Mouse (Mus musculus): ENCODE measurements around the gene Gm20388.

Gene Gm20388

DNA sequence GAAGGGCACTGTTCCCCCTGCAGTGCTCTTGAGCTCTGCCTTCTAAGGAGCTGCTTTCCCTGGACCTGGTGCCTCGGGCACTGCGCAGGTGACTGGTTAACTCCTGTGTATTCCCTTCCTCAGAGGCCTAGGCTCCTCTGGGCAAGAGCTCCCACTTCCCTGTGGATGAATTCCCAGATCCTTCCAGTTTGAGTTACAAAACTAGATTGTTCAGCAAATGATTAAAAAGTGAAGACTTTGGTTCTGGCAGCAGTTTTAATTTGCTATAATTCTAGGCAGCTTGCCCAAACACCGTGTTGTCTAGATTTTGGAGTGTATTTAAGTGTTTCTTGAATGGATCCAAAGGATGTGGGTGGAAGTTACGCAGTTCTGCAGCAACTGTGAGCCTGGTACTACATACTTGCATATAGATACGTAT, 4341.9 kb downstream of the Gm20388 start:
- no peak for DNase-seq (ENCODE audit: low spot score)

DNA sequence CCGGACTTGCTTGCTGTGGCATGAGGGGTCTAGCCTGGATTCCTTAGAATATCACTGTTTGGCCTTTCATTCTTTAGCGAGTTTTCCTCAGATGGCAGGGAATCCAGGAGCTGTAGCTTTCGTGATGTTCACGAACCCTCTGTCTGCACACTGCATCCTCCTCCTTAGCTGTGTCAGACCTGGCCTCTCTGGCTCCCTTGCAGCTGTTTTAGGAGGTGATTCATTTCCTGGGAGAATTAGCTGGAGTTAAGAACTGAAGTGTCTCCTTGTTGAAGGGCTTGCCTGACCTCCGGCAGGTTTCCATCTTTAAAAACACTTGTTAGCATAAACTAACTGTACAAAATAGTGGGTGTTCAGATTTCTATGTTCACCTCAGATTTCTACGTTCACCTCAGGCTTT, 4343.3 kb downstream of the Gm20388 start:
- no peak for DNase-seq (ENCODE audit: low spot score)

DNA sequence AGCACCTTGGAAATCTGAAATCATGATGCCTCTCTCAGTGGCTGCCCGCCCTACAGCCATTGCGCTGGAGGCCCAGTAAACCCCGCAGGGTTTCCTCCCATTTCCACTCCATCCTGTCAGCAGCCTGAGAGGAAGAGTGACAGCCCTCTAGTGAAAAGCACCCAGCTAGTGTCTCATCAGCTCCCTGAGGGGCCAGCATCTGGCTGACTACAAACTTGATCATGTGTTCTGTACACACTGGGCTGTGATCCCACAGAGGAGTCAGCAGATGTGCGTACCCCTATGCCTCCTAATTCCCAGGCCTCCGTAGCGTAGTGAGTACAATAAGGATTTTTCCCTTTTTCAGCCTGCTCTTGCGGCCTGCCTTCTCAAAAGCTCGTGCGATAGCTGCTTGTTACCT, 4346.2 kb downstream of the Gm20388 start:
- no peak for DNase-seq (ENCODE audit: low spot score)

DNA sequence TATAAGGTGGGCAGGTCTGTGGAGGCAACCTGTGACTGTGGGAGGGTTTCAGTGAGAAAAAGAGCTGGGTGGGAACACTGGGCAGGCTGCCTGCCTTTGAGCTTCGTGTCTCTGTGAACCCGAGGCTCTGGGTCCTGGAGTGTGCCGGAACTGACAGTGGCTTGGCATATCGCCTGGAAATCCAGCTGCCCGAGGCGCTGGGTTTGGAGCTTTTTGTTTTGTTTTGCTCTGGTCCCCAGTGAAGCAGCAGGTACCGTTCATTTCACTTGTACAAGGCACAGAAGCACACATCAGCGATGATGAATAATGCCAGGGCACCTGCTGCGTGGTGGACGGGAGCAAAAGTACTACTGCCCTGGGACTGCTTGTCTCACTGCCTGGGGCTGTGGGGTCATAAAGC, 4346.7 kb downstream of the Gm20388 start:
- DNase-seq (ENCODE audit: low spot score): peak; percentile 61

DNA sequence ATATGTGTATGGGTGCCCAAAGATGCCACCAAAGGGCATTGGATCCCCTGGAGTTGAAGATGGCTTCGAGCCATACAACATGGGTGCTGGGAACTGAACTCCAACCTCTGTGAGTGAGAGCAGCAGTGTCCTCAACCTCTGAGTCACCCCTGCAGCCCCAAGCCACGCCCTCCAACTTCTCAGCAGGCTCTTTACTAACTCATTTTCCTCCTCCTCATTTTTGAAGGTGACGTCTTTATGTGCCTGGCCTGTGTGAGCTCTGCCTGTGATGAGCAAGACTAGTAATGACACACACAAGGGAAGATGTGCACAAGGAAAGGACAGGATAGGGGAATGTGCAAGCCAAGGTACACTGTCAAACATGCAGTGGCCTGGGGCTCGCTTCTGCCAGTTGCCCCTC, 4348.5 kb downstream of the Gm20388 start:
- DNase-seq (ENCODE audit: low spot score): no peak

DNA sequence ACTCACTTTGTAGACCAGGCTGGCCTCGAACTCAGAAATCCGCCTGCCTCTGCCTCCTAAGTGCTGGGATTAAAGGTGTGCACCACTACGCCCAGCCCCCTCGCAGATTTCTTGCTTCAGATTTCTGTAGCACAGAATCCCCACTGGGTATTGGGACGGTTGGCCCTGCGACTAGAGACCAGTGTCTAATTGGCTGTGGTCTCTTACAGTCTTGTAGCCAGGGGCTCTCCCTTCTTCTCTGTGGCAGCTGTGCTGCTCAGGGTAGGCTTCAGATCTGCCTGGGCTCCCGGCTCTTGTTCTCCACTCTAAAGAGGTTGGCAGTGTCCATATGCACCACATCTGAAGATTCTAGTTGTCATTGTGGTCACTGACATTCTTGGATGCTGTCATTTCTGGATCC, 4349.3 kb downstream of the Gm20388 start:
- DNase-seq (ENCODE audit: low spot score): no peak

DNA sequence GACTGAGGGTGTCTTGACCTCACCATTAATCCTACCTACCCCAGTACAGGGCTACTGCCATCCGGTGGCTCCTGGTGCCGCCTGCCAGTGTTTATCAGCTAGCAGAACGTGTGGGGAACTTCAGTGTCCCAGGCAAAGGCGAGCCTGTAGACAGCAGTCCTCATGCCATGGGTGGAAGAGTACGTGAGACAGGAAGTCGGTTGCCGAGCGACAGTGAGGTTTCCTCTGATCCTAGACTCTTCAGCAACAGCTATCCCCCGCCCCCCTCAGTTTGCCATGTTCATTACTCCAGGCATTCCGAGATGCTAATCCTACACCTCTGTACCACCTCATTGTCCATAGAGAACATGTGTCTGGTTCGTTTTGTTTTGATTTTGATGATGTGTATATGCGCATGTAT, 4349.7 kb downstream of the Gm20388 start:
- no peak for DNase-seq (ENCODE audit: low spot score)

DNA sequence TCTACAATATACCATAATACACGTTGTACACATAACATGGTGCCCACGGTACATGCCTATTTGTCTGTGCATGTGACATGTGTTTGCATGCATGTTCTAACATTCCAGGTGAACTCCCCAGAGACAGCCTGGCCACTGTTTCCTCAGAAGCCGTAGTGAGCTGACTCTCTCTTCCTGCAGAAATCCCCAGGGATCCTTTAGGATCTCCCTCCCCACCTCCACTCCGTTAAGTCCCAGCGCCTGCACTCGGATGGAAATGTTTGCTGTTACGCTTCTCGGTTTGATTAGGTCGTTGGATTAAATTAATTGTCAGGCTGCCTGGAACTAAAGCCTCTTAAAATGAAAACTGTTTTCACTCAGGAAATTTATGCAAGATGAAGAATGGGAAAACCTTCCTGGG, 4352.4 kb downstream of the Gm20388 start:
- no peak for DNase-seq (ENCODE audit: low spot score)

DNA sequence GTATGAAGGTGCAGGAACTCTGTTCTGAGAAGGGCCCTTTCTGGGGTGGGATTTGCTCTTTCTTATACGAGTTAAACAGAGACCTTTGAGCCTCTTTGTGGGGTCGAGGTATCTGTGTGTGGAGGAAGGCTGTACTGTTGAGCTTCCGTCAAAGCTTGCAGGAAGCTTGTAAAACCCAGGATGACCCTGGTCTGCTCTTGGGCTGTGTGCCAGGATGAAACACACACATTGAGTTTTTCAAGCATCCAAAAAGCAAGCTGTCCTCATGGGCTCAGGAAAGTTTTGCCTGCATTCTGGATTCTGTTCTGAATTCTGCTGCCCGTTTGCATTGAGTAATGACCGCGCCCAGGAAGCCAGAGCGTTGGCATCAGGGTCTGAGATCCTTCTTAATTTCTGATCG, 4353.4 kb downstream of the Gm20388 start:
- no peak for DNase-seq (ENCODE audit: low spot score)

DNA sequence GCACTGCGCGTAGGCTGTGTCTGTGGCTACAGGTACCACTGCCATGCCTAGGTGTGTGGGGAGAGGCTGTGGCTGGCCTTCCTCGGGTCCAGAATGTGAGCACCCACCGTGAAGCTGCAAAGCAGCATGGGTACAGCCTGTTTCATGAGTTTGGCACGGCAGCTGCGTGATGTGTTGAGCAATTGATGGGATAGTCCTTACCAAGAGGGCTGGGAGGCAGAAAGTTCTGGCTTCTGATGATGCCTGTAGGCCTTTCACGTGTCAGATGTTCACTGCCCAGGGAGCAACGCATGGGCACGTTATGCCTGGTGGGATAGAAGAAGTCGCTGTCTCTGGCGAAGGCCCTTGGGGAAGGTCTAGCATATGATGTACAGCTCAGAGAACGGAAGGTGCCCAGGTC, 4354.0 kb downstream of the Gm20388 start:
- DNase-seq (ENCODE audit: low spot score): no peak

DNA sequence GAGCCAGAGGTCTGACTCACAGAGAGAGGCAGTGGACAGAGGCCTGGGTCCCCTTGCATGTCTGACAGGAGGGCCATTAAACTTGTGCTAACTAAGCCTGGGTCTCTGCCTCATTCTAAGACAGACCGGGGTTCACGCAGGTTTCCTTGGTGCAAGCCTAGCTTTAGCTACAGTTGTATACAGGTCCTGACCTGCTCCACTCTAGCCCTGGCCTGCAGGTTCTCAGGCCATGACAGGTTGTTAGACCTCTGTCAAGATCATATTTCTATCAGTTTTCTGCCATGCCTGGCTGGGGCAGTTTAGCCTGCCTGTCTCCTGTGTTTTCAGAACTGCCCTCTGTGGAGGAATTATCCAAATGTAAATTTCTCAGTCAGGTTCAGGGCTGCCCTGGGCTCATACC, 4354.5 kb downstream of the Gm20388 start:
- DNase-seq (ENCODE audit: low spot score): no peak

DNA sequence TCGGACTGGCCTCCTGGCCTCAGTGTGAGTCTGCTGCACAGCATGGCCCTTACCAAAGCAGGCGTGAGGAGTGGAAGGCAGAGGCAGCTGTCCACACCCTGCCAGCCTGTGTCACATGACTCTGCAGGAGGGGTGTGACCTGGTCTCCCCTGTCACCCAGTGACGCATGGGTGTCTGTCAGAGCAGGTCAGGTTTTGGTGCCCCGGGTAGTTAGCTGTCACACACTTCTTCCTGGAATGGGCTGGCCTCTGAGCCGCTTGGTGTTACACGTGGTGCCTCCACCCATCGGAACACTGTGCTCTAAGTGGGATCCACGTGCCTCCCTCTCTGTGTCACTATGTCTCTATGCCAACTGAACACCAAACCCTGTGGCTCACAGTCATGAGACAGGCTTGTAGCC, 4355.2 kb downstream of the Gm20388 start:
- no peak for DNase-seq (ENCODE audit: low spot score)

DNA sequence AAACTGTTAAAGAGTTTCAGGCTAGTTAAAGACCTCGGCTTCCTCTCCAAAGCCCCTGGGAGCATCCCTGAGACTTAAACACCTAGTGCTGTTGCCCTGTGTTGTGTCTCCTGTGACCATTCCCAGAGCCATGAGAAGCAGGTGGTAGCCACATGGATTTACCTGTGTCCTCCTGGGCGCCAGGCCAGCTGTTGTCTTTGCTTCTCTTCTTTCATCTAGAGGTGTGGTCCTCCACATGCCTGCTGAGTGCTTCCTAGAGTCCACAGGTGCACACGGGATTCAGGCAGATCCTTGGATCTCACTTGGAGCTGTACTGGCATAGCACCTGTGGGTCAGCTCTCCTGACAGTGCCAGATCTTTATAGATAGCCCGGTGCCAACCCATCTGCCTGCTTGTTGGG, 4356.6 kb downstream of the Gm20388 start:
- DNase-seq (ENCODE audit: low spot score): no peak

DNA sequence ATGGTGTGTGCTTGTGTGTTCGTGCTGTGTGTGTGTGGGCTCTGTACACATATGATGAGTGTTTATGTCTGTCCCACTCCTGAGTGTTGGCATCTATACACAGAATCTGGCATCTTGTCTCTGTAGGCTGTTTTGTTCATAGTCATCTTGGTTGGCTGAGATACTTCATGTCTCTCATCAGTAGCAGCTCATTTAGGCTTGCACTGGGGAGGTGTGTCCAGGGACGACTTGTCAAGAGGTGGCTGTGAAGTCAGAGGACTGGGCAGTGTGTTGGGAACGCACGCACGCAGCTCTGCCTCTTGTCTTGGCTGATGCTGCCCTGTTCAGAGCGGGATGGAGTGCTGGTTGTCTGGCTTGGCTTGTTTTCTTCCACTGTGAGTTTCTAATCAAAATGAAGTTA, 4359.9 kb downstream of the Gm20388 start:
- no peak for DNase-seq (ENCODE audit: low spot score)

DNA sequence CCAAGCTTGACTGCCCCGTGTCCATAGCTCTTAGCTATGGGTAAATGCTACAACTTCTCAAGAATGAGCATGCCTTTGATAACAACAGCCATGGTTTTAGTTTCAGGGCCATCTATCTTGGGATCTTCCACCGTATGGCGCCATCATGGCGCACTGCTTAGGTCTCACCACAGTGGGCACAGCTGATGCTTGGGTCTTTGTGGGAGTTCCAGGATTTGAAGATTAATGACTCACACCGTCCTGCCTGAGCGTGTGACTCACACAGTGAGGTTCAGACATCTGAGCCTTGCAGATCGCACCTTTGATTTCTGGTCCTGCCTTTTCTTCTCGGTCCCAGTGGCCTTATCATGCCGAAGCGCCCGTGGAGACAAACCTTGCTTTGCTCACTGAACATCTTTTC, 4360.3 kb downstream of the Gm20388 start:
- no peak for DNase-seq (ENCODE audit: low spot score)

DNA sequence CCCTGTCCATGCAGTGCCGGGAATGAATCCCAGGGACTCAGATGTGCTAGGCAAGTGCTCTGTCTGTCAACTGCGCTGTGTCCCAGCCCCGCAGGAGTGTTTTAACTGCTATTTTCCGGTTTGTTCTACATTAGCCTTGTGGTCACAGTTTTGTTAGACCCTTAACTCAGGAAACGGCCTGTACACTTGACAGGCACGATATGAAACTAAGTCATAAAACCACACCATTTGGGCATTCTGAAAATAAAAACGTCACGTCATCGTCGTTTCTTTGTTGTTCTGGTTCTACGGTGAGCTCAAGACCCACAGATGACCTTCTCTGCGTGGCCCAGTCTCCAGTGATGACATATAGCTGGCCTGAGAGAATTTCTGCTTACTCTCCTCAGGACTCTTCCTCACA, 4360.9 kb downstream of the Gm20388 start:
- no peak for DNase-seq (ENCODE audit: low spot score)

DNA sequence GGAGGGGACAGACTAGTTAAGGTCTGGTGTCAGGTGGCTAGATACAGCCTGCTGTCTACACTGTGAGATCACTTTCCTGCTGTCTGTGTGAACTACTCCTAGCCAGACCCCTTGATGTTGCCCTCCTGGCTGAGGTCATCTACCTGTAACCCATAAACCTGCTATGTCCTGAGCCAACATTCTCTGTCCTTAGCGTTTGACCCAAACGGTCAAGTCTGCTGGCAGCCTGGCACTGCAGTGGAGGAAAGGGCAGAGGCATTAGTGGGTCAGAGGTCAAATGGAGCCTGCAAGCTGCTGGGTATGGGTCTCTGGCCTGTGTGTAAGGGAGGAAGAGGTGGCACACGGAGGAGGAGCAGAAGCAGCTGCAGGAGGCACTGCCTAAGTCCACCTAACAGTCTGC, 4362.2 kb downstream of the Gm20388 start:
- DNase-seq (ENCODE audit: low spot score): no peak

DNA sequence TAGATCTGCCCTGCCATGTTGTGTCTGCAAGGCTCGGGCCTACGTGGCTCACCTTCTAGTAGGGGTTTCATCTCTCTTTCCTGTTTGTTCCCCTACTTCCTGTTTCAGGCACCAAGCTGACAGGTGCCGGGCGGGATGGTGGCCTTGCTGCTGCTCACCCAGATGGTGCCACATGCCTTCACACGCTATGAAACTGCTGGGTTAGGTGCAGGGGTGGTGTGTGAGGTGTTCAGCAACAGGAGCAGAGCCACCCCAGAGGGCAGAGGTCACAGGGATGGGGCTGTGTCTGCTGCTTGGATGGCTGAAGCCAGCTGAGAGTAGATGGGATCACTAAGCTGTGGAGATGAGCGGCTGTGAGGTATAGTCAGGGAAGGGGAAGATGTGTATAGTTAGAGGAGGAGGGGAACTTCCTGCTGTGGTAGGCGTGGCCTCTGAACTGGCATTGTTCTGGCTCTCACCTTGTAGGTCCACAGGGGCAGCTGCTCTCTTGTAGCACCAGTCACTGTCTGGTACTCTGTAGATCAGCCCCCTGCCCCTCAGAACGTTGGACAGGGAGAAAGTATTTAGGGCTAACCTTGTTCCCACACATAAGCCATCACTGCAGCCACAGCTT, 4363.1 kb downstream of the Gm20388 start:
- DNase-seq (ENCODE audit: low spot score): no peak

DNA sequence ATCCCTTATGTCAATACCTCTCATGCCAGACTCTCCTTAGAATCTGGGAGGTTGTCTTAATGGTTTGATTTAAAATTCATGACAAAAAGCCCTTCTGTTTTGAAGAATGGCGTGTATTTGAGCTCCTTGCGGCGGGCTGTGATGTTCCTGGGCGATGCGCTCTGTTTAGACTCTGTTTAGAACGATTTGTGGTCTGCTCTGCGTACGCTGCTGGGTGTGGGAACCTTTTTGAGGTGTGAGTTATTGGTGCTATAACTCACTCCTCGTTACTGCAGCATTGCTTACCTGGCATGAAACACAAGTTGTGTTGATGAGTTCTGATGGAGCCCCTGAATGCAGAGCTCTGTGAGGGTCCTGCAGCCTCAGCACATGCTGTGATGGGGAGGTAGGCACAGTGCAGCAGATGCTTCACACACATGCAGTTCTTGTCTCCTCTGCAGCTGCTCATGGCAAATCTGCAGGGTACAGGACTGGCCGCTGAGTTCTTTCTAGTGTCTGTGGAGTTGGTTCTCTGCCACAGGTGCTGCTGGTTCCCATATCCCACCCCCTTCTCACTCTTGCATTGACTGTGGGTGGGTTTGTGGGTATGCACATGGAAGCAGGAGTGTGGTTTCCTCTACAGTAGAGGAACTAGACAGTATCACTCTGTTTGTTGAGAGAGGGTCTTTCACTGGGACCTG, 4363.9 kb downstream of the Gm20388 start:
- DNase-seq (ENCODE audit: low spot score): no peak

DNA sequence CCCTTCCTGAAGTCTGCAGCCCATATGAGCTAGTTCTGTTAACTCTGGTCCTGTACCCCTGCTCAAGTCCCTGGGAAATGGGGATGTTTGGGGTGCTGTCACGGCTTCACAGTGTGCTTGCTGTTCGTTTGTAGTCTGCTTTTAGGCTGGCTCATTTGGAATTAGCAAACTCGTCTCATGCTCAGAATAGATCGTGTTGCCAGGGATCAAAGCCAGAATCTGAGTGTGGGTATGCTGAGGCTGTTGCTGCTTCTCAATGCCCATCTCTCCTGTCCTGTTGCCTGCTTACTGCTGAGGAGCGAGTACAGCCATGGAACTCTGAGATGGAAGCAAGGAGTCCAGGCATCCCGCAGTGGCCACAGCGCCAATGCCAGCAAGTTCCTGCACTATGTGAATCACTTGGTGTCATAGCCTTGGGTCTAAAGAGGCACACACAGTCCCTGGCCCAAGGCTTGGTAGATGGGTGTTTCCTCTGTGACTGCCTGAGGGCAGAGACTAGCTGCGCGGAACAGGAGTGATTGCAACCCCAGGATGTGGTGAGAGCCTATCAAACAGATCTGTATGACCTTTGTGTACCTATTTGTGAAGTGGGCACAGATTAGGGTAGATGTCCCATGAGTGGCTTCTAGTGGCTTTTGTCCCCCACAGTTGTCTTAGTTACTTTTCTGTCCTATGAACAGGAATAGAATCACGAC, 4364.9 kb downstream of the Gm20388 start:
- DNase-seq (ENCODE audit: low spot score): no peak

DNA sequence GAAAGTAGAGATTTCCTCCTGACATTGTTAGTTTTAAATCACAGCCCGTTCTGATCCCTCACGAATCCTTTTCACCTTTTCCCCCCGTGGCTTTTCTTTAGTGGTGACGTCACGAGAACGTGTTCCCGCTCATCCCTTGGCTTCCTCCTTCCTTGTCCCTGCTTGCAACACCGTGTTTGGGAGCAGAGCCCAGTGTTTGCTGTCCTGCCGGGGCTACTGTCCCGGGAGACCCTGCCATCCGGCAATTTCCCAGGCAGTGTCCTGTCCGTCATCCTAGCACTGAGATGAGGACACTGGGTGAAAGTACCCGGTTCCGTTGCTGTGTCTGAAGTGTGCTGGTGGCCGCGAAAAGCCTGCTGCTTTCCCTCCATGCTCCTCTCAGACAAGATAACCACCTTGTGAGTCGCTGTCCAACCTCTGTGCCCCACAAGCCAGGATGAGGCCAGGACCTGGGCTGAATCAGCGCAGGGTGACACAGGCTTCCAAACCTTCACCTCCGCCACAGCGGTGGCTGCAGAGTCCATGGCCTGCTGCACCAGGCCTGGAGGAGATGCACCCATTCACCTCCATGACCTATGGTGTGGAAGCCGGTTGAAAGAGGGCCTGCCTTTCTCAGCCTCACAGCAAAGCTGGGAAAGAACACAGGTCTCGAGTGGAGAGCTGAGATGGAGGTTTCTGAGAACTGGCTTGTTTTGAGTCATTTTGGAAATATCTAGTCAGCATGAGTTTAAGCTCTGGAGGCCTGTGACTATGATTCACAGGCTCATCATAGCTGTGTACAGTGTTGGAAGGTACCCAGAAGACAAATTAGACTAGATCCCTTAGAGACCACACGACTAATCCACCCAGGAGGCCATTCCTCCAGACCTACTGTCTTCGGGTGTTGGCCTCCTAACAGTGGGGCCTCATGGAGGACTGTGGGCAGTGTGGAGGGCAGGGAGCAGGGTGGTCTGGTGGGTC, 4367.6 kb downstream of the Gm20388 start:
- peak; percentile 44 for DNase-seq (ENCODE audit: low spot score)

DNA sequence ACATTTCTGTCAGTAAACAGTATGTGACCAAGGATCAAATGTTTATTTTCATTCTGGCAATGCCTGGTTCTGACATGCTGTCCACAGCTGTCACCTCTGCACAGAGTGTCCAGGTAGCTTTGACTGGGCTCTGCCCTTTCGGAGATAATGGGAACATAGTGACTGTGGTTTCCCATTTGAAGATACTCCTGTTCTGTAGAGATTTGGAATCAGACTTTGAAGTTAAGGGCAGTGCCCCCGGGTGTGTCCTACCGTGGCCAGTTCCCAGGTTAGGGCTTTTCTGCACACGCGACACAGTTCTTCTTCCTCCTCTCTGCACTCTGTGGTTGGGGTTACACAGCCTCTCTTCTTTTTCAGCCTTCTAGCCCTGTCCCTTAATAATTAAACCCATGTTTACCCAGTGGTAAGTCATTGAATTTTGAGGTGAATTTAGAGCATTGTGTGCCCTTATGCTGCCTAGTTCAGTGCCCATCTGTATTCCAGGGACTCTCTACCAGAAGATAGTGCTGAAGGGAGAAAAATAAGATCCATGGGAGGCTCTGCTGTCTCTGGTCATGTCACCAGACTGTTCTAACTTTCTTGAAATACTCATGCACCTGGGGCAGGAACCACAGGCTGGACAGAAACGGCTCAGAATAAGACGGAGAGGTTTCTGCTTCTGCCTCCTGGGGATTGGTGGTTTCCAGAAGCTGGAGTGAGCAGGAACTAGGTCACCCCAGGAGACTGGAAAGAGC, 4368.5 kb downstream of the Gm20388 start:
- DNase-seq (ENCODE audit: low spot score): no peak
